Mouse (Mus musculus) hindbrain, postnatal 0 days (tissue): ENCODE results near the gene Rhbg. TPM values are rescaled to one million over a fixed set of nuclear protein-coding genes. Genes with fewer than 3 reads are reported as not detected.

Experiments
- ATAC-seq: fragments of 200-750 bp; cut with Nextera tagmentation; 2 replicates; pipeline ENCODE4 v1.8.0; 2017; ENCODE audit warnings: mild to moderate bottlenecking, moderate TSS enrichment, moderate library complexity
- DNase-seq: peaks from one replicate; pipeline ENCODE4 v3.0.0-alpha.2; 2015; ENCODE audit warnings: low spot score
- H3K27ac ChIP-seq: fragments of 300-500 bp; sonication (generic); 2 replicates; pipeline ENCODE4 v1.5.1; 2014; ENCODE audit warnings: mild to moderate bottlenecking
- H3K27me3 ChIP-seq: fragments of 300-500 bp; sonication (generic); 2 replicates; pipeline ENCODE4 v1.6.1; 2014; ENCODE audit warnings: low read length, mixed read lengths; ENCODE audit not compliant: insufficient read depth
- H3K36me3 ChIP-seq: fragments of 300-500 bp; sonication (generic); 2 replicates; pipeline ENCODE4 v1.6.1; 2014; ENCODE audit warnings: low read length, mixed read lengths; ENCODE audit not compliant: insufficient read depth
- H3K4me1 ChIP-seq: fragments of 300-500 bp; sonication (generic); 2 replicates; pipeline ENCODE4 v1.6.1; 2014; ENCODE audit warnings: antibody characterized with exemption, low read length, mixed read lengths; ENCODE audit not compliant: insufficient read depth
- H3K4me2 ChIP-seq: fragments of 300-500 bp; sonication (generic); 2 replicates; pipeline ENCODE4 v1.6.1; 2014; ENCODE audit warnings: low read depth, mild to moderate bottlenecking, low read length, moderate library complexity, mixed read lengths
- H3K4me3 ChIP-seq: fragments of 300-500 bp; sonication (generic); 2 replicates; pipeline ENCODE4 v1.5.1; 2014; ENCODE audit warnings: low read length
- H3K9ac ChIP-seq: fragments of 300-500 bp; sonication (generic); replicated peaks from 2 replicates; pipeline ENCODE4 v1.6.1; 2014; ENCODE audit warnings: mild to moderate bottlenecking, low read length, moderate library complexity, mixed read lengths
- H3K9me3 ChIP-seq: fragments of 300-500 bp; sonication (generic); 2 replicates; pipeline ENCODE4 v1.6.1; 2016; ENCODE audit warnings: low read length, mixed read lengths
- CTCF ChIP-seq: IDR thresholded peaks from 2 replicates; pipeline ENCODE4 v1.5.1; 2016; ENCODE audit warnings: antibody characterized with exemption, control low read depth, low read depth
- WGBS: fragments of 180-500 bp; shearing (Covaris S2); extraction: QIAGEN DNeasy Blood & Tissue Kit; methylation state at CpG from one replicate; pipeline ENCODE4 v1.1.7; 2014; 5-methylcytosine and 5-hydroxymethylcytosine counted together
- polyA plus RNA-seq: library from polyadenylated mRNA; unstranded; fragments of >200 nt; fragmentation: Nextera tagmentation; extraction: Ambion mirVana; gene quantifications from 2 replicates; pipeline ENCODE4 v1.2.1, GENCODE M21; 2015
- total RNA-seq: library from RNA; depleted of rRNA; stranded (reverse); fragments of >200 nt; gene quantifications from 2 replicates; pipeline ENCODE4 v1.2.3, GENCODE M21; 2014

Gene Rhbg
- total and polyA plus RNA-seq, 2 experiments from 2014 or later: 0.43 to 0.94 TPM

GRCm38 (mm10) chr3:88202986-88203385 lies 51.5 kb downstream of the Rhbg start:
- DNase-seq (no peak), ATAC-seq (no peak)
- H3K36me3 ChIP-seq: no peaks in the 10 kb centered on the region
- no peaks in the 10 kb centered on the region for H3K27me3 ChIP-seq
- WGBS: 11% methylated on average over 6 of the region's 6 CpGs
- H3K9me3 ChIP-seq: no peaks in the 10 kb centered on the region
- no peak overlapping the region for H3K4me3 ChIP-seq
- H3K4me2 ChIP-seq: peak overlapping the region; percentile 95
- peaks cover 50% of the 10 kb centered on the region for H3K4me1 ChIP-seq
- H3K27ac ChIP-seq: peak overlapping the region; percentile 94
- H3K9ac ChIP-seq: peak overlapping the region; percentile 97
- no peak for TF ChIP-seq CTCF

GRCm38 (mm10) chr3:88201640-88202039 lies 52.9 kb downstream of the Rhbg start:
- no peak for ATAC-seq
- no peak for TF ChIP-seq CTCF
- H3K36me3 ChIP-seq: no peaks in the 10 kb centered on the region
- H3K4me2 ChIP-seq: peak overlapping the region; percentile 95
- peaks cover 49% of the 10 kb centered on the region for H3K4me1 ChIP-seq
- WGBS: 21% methylated on average over 5 of the region's 5 CpGs
- peak overlapping the region; percentile 63 for H3K4me3 ChIP-seq
- H3K9me3 ChIP-seq: no peaks in the 10 kb centered on the region
- H3K27me3 ChIP-seq: no peaks in the 10 kb centered on the region
- H3K27ac ChIP-seq: peak overlapping the region; percentile 94
- no peak for DNase-seq
- H3K9ac ChIP-seq: peak overlapping the region; percentile 97

GRCm38 (mm10) chr3:88200972-88201330 lies 53.6 kb downstream of the Rhbg start:
- Histone ChIP-seq H3K27me3 (no peaks in the 10 kb centered on the region), H3K36me3 (no peaks in the 10 kb centered on the region), H3K4me2 (peak overlapping the region; percentile 95), H3K9ac (peak overlapping the region; percentile 97), H3K4me1 (peaks cover 44% of the 10 kb centered on the region), H3K4me3 (peak overlapping the region; percentile 63), H3K9me3 (no peaks in the 10 kb centered on the region), H3K27ac (peak overlapping the region; percentile 94)
- no peak for ATAC-seq
- WGBS: 0% methylated on average over 37 of the region's 37 CpGs
- TF ChIP-seq CTCF: no peak
- peak; percentile 51 for DNase-seq

- Histone ChIP-seq H3K4me3 (peak overlapping the region; percentile 63), H3K9ac (peak overlapping the region; percentile 97), H3K27me3 (no peaks in the 10 kb centered on the region), H3K4me1 (peaks cover 44% of the 10 kb centered on the region), H3K27ac (peak overlapping the region; percentile 94), H3K36me3 (no peaks in the 10 kb centered on the region), H3K4me2 (peak overlapping the region; percentile 95), H3K9me3 (no peaks in the 10 kb centered on the region)
- DNase-seq (peak; percentile 55), ATAC-seq (peak; percentile 36; the same call in 1 of the 2 replicates)
- TF ChIP-seq CTCF: no peak
- under 1% methylated on average over 61 of the region's 61 CpGs for WGBS
These were observed 54.1 kb downstream of the Rhbg start for GRCm38 (mm10) chr3:88200161-88200971.

- WGBS: 36% methylated on average over 2 of the region's 2 CpGs
- Histone ChIP-seq H3K4me1 (peaks cover 37% of the 10 kb centered on the region), H3K4me3 (peak overlapping the region; percentile 63)
These were observed 54.9 kb downstream of the Rhbg start for GRCm38 (mm10) chr3:88199541-88200110.

GRCm38 (mm10) chr3:88198505-88199020 lies 55.9 kb downstream of the Rhbg start:
- peak overlapping the region; percentile 60 for H3K27ac ChIP-seq
- H3K27me3 ChIP-seq: no peaks in the 10 kb centered on the region
- peaks cover 26% of the 10 kb centered on the region for H3K4me1 ChIP-seq
- no peaks in the 10 kb centered on the region for H3K9me3 ChIP-seq
- no peak overlapping the region for H3K4me3 ChIP-seq
- no peaks in the 10 kb centered on the region for H3K36me3 ChIP-seq
- peak overlapping the region; percentile 24 for H3K4me2 ChIP-seq
- H3K9ac ChIP-seq: peak overlapping the region; percentile 33
- DNase-seq: no peak
- WGBS: 16% methylated on average over 9 of the region's 9 CpGs
- TF ChIP-seq CTCF: no peak
- no peak for ATAC-seq

More at GRCm38 (mm10) chr3:88199541-88200110, 54.9 kb downstream of the Rhbg start:
- Histone ChIP-seq H3K4me2 (peak overlapping the region; percentile 95), H3K27ac (peak overlapping the region; percentile 94), H3K27me3 (no peaks in the 10 kb centered on the region), H3K9ac (peak overlapping the region; percentile 97; the same call in 1 of the 2 replicates), H3K36me3 (no peaks in the 10 kb centered on the region), H3K9me3 (no peaks in the 10 kb centered on the region)
- no peak for TF ChIP-seq CTCF
- ATAC-seq (no peak), DNase-seq (no peak)
